Mouse (Mus musculus) lung, postnatal 10 days (tissue): ENCODE data around the gene Snx32.

Source experiments
- DNase-seq: peaks from one replicate; pipeline ENCODE4 v3.0.0; 2021

Gene Snx32

DNA sequence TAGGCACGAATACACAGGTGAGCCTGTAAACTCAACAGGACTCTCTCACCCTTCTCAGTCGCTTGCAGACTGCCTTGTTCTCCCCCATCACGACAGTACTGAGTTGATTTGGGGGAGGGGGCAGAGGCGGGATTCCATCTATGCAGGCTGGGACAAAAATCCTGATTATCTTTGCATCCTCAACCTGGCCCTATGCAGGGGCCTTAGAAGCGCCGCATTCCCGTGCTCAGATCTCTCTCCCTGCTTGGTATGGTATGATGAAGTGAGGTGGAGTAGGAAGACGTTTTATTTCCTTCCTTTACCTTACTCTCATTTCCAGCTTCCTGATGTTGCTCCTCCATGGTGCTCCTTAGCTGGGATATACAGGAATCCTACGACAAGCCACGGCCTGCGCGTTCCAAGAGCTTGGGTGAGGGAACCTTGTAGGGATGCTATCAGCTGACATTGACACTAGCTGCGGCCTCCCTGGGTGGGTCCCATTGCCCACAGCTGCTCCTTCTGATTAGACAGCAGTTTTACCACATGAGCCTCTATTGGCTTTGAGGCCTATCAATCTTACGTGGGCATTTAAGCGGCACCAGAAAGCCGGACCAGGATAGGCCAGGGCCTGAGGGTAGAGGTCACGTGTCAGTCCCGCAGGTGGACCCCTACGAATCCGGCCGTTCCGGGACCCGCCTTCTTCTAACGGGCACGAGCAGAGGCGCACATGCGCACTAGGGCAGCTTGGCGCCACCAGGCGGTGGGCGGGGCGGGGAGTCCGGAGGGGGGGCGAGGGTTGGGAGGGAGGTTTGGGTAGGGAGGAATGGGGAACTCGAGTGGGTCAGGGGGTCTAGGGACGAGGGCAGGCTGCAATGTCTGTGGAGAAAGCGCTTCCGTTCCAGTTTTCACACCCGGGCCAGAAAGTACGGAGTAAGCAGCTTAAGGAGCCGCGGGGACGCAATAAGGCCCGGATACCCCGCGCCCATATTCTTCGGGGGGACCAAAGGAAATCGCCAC, at the start of gene Snx32:
Gene Snx32, minus strand, starts transcription at position 508 of the 996 bp plus-strand sequence.
- DNase-seq, result peak; percentile 98

GRCm38 (mm10) chr19:5559631-5560456, 49.5 kb upstream of the Snx32 start:
- DNase-seq, result no peak

DNA sequence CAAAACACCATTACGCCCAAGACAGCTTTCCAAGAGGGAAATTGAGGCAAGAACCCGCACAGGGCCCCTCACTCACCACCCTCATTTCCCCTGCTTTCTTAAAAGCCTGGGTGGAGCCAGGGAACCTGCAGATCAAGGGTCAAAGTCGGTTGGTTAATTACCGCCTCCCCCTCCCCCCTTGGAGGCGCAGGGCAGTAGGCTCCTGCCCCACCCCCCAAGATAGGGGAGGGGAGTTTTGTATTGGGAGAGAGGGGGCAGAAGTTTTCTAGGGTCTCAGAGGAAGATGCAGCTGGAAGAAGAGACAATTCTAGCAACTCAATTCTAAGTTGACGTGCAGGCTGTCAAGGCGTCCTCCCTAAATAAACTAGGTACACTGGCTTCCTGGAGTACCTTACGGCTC, 48.9 kb upstream of the Snx32 start:
- DNase-seq, result no peak

DNA sequence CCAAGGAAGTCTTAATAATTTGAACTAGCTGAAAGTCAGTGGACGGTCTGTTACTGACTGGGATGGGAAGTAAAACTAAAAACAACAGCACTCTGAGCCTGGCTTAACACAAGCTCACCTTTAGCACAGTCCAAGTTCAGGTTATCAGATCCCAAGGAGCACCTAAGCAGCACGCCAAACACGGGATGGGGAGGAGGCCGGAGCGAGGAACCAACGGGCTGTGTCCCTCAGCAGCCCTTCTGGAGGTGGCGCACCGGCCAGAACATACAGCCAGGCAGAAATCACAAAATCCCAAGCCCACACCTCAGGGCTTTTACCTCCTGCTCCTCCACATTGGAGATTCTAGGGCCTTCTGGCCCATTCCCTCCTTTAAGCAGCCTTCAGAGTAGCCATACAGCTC, 48.4 kb upstream of the Snx32 start:
- no peak for DNase-seq

- DNase-seq, result no peak
These were observed 47.8 kb upstream of the Snx32 start for GRCm38 (mm10) chr19:5558169-5558568.

GRCm38 (mm10) chr19:5554212-5554611, 43.9 kb upstream of the Snx32 start:
- peak; percentile 48 for DNase-seq

GRCm38 (mm10) chr19:5553802-5554201, 43.5 kb upstream of the Snx32 start:
- no peak for DNase-seq

GRCm38 (mm10) chr19:5547471-5548056, 37.2 kb upstream of the Snx32 start:
- no peak for DNase-seq

DNA sequence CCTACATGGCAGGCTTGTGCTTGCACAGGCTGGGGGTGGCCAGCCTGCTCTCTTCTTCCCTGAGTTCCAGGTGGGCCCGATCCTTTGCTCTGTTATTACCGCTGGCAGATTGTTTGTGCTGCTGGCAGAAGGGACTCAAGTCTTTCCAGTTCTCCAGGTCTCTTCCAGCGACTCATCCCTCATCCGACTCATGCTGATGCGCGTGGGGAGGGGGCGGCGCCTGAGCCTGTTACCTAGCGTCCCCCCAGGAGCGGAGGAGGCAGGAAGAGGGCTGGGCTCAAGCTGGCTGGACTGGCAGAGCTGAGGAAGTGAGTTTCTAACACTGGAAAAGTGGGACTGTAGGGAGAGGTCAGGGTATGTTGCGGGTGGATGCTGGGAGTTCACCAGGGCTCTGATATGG, 33.7 kb upstream of the Snx32 start:
- no peak for DNase-seq

GRCm38 (mm10) chr19:5543362-5543761, 33.0 kb upstream of the Snx32 start:
- DNase-seq, result no peak

DNA sequence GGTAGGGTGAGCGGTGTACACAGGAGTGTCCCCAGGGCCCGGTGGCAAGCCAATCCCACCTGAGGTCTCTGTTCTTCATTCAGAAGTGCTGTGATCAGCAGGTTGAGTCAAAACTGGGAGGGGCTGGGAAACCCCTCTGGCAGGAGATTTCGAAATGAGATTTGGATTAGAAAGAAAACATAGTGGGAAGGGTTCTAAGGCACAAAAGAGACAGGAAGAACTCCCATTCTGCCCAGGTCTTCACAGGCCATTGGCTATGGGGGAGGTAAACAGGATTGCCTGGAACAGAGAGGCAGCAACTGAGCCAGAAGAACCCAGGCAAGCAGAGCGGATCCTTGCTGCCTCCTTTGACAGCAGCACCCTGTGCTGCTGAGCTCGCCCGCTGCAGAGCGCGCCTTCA, 28.4 kb upstream of the Snx32 start:
- no peak for DNase-seq

DNA sequence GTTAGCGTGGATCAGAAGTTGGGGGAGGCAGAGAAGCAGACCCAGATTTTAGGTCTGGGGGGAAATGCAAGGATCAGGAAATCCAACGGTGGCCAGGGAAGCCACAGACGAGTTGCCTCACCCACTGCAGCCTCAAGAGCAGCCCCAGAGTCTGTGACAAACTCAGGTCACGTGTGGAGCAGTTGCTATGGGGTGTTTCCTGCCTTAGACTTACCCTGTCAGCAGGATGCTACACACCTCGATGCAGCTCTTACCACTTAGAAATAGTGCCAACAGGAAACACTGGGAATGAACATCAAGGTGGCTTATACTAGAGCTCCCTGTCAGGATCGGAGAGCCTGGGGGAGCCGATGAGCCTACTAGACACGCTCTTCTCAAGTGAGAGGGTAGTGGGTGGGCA, 22.2 kb upstream of the Snx32 start:
- no peak for DNase-seq

GRCm38 (mm10) chr19:5530138-5530524, 19.8 kb upstream of the Snx32 start:
- DNase-seq, result no peak

DNA sequence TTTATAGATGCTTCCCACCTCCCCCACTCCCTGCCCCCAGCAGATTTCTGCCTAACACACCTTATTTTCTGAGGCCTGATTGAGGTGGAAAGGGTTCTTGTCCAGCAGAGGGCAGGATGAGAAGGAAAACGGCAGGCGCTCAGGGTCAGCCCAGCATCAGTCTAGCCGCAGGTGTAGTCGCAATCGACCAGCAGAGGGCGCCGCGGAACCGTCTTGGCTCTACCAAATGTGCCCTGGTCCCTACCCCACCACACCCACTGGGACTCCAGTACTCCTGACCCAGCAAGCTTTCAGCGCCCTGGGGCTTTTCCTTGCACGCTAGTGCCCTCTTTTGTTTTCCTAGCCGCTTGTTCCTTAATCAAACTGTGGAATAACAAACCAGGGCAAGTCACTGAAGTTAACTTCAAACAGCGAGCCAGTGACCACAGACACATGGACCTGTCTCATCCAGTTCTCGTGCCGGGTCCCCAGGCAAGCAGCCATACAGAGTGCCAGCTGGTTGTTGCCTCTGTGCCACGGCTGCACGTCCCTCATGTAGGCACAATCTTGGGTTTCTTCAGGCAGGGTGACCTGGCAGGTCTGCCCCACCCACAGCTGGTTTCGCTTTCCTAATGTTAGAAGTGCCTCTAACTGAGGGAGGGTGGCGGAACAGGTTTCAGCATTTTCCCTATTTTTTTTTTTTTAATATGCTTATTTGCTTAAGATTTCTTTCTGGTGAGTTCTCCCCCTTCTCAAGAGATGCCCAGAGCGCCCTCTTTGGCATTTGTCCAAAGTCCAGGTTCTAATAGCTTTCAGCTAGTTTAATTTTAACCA, 19.2 kb upstream of the Snx32 start:
- DNase-seq, result peak; percentile 98

- DNase-seq, result no peak
These were observed 14.9 kb upstream of the Snx32 start for GRCm38 (mm10) chr19:5525204-5525603.

GRCm38 (mm10) chr19:5518721-5519120, 8.4 kb upstream of the Snx32 start:
- DNase-seq, result no peak

GRCm38 (mm10) chr19:5516906-5517505, 6.7 kb upstream of the Snx32 start:
- DNase-seq, result no peak

DNA sequence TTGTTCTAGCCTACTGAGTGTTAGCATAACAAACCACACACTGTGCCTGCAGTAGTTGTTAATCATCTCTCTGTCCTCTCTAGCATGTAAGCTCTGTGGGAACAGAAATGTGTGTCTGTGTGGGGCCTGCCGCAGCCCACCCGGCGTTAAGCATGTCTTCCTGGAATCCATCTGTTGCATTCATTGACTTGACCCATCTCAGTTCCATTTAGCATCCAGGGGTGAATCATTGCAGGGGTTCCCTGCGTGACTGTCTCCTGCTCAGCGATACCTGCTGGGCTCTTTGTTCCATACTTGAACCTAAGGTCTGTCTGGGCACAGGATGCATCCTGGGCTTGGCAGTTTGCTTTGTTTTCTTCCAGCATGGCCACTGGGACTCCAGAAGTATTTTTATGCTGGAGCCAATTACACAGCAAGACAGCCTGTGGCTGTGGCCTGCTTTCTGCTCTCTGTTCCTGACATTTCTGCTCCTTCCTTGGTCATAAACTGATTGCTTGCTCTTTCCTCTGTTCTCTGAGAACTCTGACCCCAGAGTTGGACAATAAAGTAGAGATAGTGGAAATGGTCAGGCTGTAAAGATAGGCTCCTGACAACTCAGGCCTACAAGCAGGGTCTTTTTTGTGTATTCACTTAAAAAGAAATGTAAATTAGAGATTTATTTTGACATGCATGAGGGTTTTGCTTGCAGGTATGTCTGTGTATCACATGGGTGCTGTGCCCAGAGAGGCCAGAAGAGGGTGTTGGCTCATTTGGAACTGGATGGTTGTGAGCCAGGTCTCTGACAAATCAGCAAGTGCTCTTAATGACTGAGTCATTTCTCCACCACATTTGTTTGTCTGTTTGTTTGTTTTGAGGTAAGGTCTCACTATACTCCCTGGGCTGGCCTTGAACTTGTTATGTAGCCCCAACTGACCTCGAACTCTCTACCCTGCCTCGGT, 5.8 kb upstream of the Snx32 start:
- DNase-seq, result no peak

DNA sequence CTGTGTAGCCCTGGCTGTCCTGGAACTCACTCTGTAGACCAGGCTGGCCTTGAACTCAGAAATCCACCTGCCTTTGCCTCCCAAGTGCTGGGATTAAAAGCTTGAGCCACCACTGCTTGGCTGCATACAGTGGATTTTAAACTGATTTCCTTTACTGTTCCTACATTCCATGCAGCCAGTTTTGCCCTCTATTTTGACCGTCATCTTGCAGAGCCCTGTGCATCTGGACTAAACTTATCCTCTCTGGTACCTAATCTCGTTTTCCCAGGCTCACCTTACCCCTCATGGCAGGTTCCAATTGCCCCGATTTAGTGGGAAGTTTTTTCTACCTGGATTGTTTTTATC, 2.6 kb upstream of the Snx32 start:
- DNase-seq, result no peak

- no peak for DNase-seq
These were observed 2.0 kb upstream of the Snx32 start for GRCm38 (mm10) chr19:5512091-5513004.
